In the genomic region with DNA sequence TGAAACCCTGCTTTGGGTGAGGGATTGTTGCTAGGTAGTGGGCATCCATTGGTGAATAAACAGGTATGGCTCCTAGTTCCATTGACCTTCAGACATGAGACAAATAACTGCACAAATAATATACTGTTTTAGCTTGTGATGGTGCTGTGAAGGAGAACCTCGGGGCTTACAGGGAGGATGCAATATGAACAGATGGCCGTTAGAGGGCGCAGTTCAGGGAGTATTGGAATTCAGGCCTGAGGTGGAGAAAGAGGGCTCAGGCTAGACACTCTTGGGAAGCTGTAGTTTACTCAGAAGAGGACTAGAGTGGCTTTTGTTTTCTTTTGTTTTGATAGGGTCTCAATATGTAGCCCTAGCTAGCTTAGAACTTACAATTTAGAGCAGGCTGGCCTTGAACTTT, we compare ENCODE assay signal across 10 mouse cellular contexts. TPM values are rescaled to one million over a fixed set of nuclear protein-coding genes. Genes with fewer than 3 reads are reported as not detected.
DNase-seq lines count a peak whose midpoint lies in the region; ATAC-seq and TF ChIP-seq lines count a peak whose summit lies in the region.
"Had no signal": no experiment of that assay in that cellular context is flagged by ENCODE, and none has a peak within 500 bp of the region (broad histone marks: within the 10 kb centered on the region; RNA-seq: fewer than 3 reads in every experiment).

No protein-coding gene starts in this region.

- peak; percentile 18; the same call in 1 of the 2 replicates for TF ChIP-seq CTCF in heart, postnatal 0 days (IDR thresholded peaks at IDR 0.05; ENCODE audit: low read depth)
- TF ChIP-seq CTCF in testis, adult 2 months (IDR thresholded peaks at IDR 0.05; ENCODE audit: control insufficient read depth, insufficient read depth, insufficient replicate concordance, low read depth, low read length) = peak; percentile 12; the same call in 1 of the 2 replicates
- peak; percentile 43; the same call in 1 of the 2 replicates for TF ChIP-seq CTCF in small intestine, adult 2 months (IDR thresholded peaks at IDR 0.05; ENCODE audit: extremely low read depth, insufficient read length, insufficient replicate concordance, low read depth, low read length)

- no peak overlapping the region for H3K4me3 ChIP-seq in heart, postnatal 0 days (ENCODE audit: low read depth, low read length)
- no peak overlapping the region for H3K4me3 ChIP-seq in testis, adult 2 months (ENCODE audit: control insufficient read depth, low read depth, low read length)
- no peak overlapping the region for H3K4me3 ChIP-seq in small intestine, adult 2 months (ENCODE audit: low read depth, low read length)

- H3K36me3 ChIP-seq in heart, postnatal 0 days (replicated peaks; ENCODE audit: control insufficient read depth, insufficient read depth, low read length) = peaks cover 6% of the 10 kb centered on the region; the same call in 1 of the 2 replicates
- H3K36me3 ChIP-seq in testis, adult 2 months (ENCODE audit: control insufficient read depth, insufficient read depth, low read length) = no peaks in the 10 kb centered on the region
- no peaks in the 10 kb centered on the region for H3K36me3 ChIP-seq in small intestine, adult 2 months (ENCODE audit: control insufficient read depth, insufficient read depth, low read length)

- 34% methylated on average over 3 of the region's 3 CpGs for WGBS in heart, postnatal 0 days
- WGBS in small intestine, adult 2 months = 38% methylated on average over 3 of the region's 3 CpGs

- no peak overlapping the region for H3K9ac ChIP-seq in heart, postnatal 0 days (replicated peaks; ENCODE audit: low read depth, low read length)

- intact Hi-C loops in heart, postnatal 36 days (cut with DNase I) = no loop called here

- no peak overlapping the region for H3K4me2 ChIP-seq in heart, postnatal 0 days (ENCODE audit: low read depth, low read length)

- H3K4me1 ChIP-seq in heart, postnatal 0 days (ENCODE audit: control insufficient read depth, insufficient read depth) = no peaks in the 10 kb centered on the region
- no peaks in the 10 kb centered on the region for H3K4me1 ChIP-seq in testis, adult 2 months (ENCODE audit: control insufficient read depth, insufficient read depth, low read length)
- H3K4me1 ChIP-seq in small intestine, adult 2 months (ENCODE audit: control insufficient read depth, insufficient read depth, insufficient read length, low read length) = peaks cover 7% of the 10 kb centered on the region; the same call in 1 of the 2 replicates

- no peaks in the 10 kb centered on the region for H3K9me3 ChIP-seq in heart, postnatal 0 days (replicated peaks; ENCODE audit: control insufficient read depth, low read length)

- ATAC-seq in heart, postnatal 0 days (ENCODE audit: insufficient read depth, low read depth) = no peak
- ATAC-seq: forebrain, embryonic 16.5 days had no signal

- DNase-seq in heart, postnatal 0 days (ENCODE audit: low spot score) = no peak
- no peak for DNase-seq in heart, postnatal 36 days
- no peak for DNase-seq in testis, postnatal 14 days (ENCODE audit: low spot score)
- DNase-seq in ZHBTc4 (ENCODE audit: low read depth, low spot score) = peak; percentile 79
- DNase-seq in natural killer cell, adult 2 months (ENCODE audit: low spot score in 2 of 2) = no peak
- no peak for DNase-seq in urinary bladder, postnatal 10 days (ENCODE audit: low spot score)

- no peak for TF ChIP-seq POLR2A in testis, adult 2 months (IDR thresholded peaks at IDR 0.05; ENCODE audit: control insufficient read depth, low read depth, low read length)
- no peak for TF ChIP-seq POLR2A in small intestine, adult 2 months (IDR thresholded peaks at IDR 0.05; ENCODE audit: low read depth, low read length)

- H3K27ac ChIP-seq in heart, postnatal 0 days (ENCODE audit: low read depth) = no peak overlapping the region
- H3K27ac ChIP-seq in testis, adult 2 months (ENCODE audit: control insufficient read depth, insufficient read depth, low read depth, low read length) = no peak overlapping the region
- H3K27ac ChIP-seq in small intestine, adult 2 months (ENCODE audit: insufficient read depth, low read depth, low read length) = no peak overlapping the region
- H3K27ac ChIP-seq: macrophage had no signal

- H3K27me3 ChIP-seq in heart, postnatal 0 days (ENCODE audit: control insufficient read depth, insufficient read depth, low read length) = no peaks in the 10 kb centered on the region
- no peaks in the 10 kb centered on the region for H3K27me3 ChIP-seq in testis, adult 2 months (ENCODE audit: control insufficient read depth, insufficient read depth, low read length)
- H3K27me3 ChIP-seq in small intestine, adult 2 months (ENCODE audit: control insufficient read depth, insufficient read depth, low read length) = no peaks in the 10 kb centered on the region

- TF ChIP-seq EP300 in heart, postnatal 0 days (IDR thresholded peaks at IDR 0.05; ENCODE audit: low read depth) = no peak

RNA-seq across cellular contexts. Expression of a gene that starts 30.8 kb away (rescaled TPM):
- 42.9 and 71.1 TPM in 2 replicates for total RNA-seq in heart, postnatal 0 days (2014; rRNA removed; ENCODE audit: low replicate concordance)
- polyA plus RNA-seq in heart, postnatal 0 days (2015; fragmentation: Nextera tagmentation; extraction: Ambion mirVana) = 21.3 and 23.4 TPM in 2 replicates
- total RNA-seq in heart, postnatal 36 days (2021) = 10 to 100 TPM; 17.0 to 21.1 TPM
- polyA plus RNA-seq in testis, adult 2 months (2012; rRNA removed) = 13.2 and 13.4 TPM in 2 replicates
- 2.8 and 8.8 TPM in 2 replicates for polyA plus RNA-seq in small intestine, adult 2 months (2012; rRNA removed)

RNA-seq across cellular contexts. Expression of a gene that starts 47.8 kb away (rescaled TPM):
- total RNA-seq in heart, postnatal 0 days (2014; rRNA removed; ENCODE audit: low replicate concordance) = 1,057 and 1,230 TPM in 2 replicates
- 324 and 335 TPM in 2 replicates for polyA plus RNA-seq in heart, postnatal 0 days (2015; fragmentation: Nextera tagmentation; extraction: Ambion mirVana)
- 100 to 1,000 TPM; 492 to 522 TPM for total RNA-seq in heart, postnatal 36 days (2021)
- 281 and 292 TPM in 2 replicates for polyA plus RNA-seq in testis, adult 2 months (2012; rRNA removed)
- 151 and 167 TPM in 2 replicates for polyA plus RNA-seq in small intestine, adult 2 months (2012; rRNA removed)
